Mouse (Mus musculus) regulatory T cell (primary cell): ENCODE results near the gene Adamts15.

Experiments used
- in situ Hi-C: fragments of 300-600 bp; cut with MboI, MseI; formaldehyde crosslinking; loops from one replicate; pipeline ENCODE4 v1.15.1; 2025; ENCODE audit warnings: high pct_unique_total_duplicates

Adamts15 gene

GRCm38 (mm10) chr9:30922197-30922894, at the start of gene Adamts15:
TSS of gene Adamts15 (minus strand) at chr9:30922452.
- in situ Hi-C loops = no loop called here

- in situ Hi-C loops = loop anchor here (10.0 kb wide), 1 partner anchor 1007 kb away; the partner anchor contains the start of gene Ntm
These were observed 49.7 kb upstream of the Adamts15 start for GRCm38 (mm10) chr9:30971967-30972366.

- in situ Hi-C loops = loop anchor here (10.0 kb wide), 1 partner anchor 1005 kb away; the partner anchor contains the start of gene Ntm
These were observed 47.7 kb upstream of the Adamts15 start for GRCm38 (mm10) chr9:30970001-30970400.

GRCm38 (mm10) chr9:30968130-30968529, 45.9 kb upstream of the Adamts15 start:
- in situ Hi-C loops = no loop called here

GRCm38 (mm10) chr9:30966881-30967280, 44.6 kb upstream of the Adamts15 start:
- in situ Hi-C loops = no loop called here

GRCm38 (mm10) chr9:30964685-30965084, 42.4 kb upstream of the Adamts15 start:
- in situ Hi-C loops = no loop called here

- in situ Hi-C loops = no loop called here
These were observed 41.5 kb upstream of the Adamts15 start for GRCm38 (mm10) chr9:30963780-30964179.

GRCm38 (mm10) chr9:30955246-30955645, 33.0 kb upstream of the Adamts15 start:
- in situ Hi-C loops = no loop called here

- in situ Hi-C loops = loop anchor here (5.0 kb wide), 1 partner anchor 134 kb away; no protein-coding TSS in a partner anchor
These were observed 31.0 kb upstream of the Adamts15 start for GRCm38 (mm10) chr9:30953287-30953686.

GRCm38 (mm10) chr9:30951461-30951860, 29.2 kb upstream of the Adamts15 start:
- in situ Hi-C loops = loop anchor here (5.0 kb wide), 1 partner anchor 136 kb away; no protein-coding TSS in a partner anchor

- in situ Hi-C loops = loop anchor here (5.0 kb wide), 1 partner anchor 137 kb away; no protein-coding TSS in a partner anchor
These were observed 28.3 kb upstream of the Adamts15 start for GRCm38 (mm10) chr9:30950592-30950991.

GRCm38 (mm10) chr9:30949971-30950370, 27.7 kb upstream of the Adamts15 start:
- in situ Hi-C loops = loop anchor here (5.0 kb wide), 1 partner anchor 137 kb away; no protein-coding TSS in a partner anchor

GRCm38 (mm10) chr9:30949422-30949821, 27.2 kb upstream of the Adamts15 start:
- in situ Hi-C loops = no loop called here

- in situ Hi-C loops = no loop called here
These were observed 23.0 kb upstream of the Adamts15 start for GRCm38 (mm10) chr9:30945276-30945675.

- in situ Hi-C loops = loop anchor here (5.0 kb wide), 1 partner anchor 462 kb away; no protein-coding TSS in a partner anchor
These were observed 22.0 kb upstream of the Adamts15 start for GRCm38 (mm10) chr9:30944234-30944633.

- in situ Hi-C loops = loop anchor here (5.0 kb wide), 1 partner anchor 461 kb away; no protein-coding TSS in a partner anchor
These were observed 21.1 kb upstream of the Adamts15 start for GRCm38 (mm10) chr9:30943341-30943740.

- in situ Hi-C loops = loop anchor here (5.0 kb wide), 1 partner anchor 460 kb away; no protein-coding TSS in a partner anchor
These were observed 20.5 kb upstream of the Adamts15 start, which contains the start of gene Adamts8 for GRCm38 (mm10) chr9:30942512-30943313. TSS of gene Adamts8 (plus strand) at chr9:30942562.

- in situ Hi-C loops = loop anchor here (5.0 kb wide), 1 partner anchor 458 kb away; no protein-coding TSS in a partner anchor
These were observed 18.1 kb upstream of the Adamts15 start for GRCm38 (mm10) chr9:30940328-30940727.

- in situ Hi-C loops = no loop called here
These were observed 14.6 kb upstream of the Adamts15 start for GRCm38 (mm10) chr9:30936674-30937438.

- in situ Hi-C loops = no loop called here
These were observed 12.6 kb upstream of the Adamts15 start for GRCm38 (mm10) chr9:30934827-30935226.

GRCm38 (mm10) chr9:30932346-30932745, 10.1 kb upstream of the Adamts15 start:
- in situ Hi-C loops = no loop called here
